Mouse (Mus musculus) ES-E14 (cell line): ENCODE results near the gene Prrc2b. TPM values are rescaled to one million over a fixed set of nuclear protein-coding genes. Genes with fewer than 3 reads are reported as not detected.

Source experiments
- DNase-seq: peaks from one replicate; pipeline ENCODE4 v3.0.0-alpha.2; 2013; ENCODE audit warnings: low read depth, low spot score
- H3K27ac ChIP-seq: 2 replicates; pipeline ENCODE4 v1.5.1; 2012; ENCODE audit warnings: low read depth, mild to moderate bottlenecking, low read length, moderate library complexity, mixed read lengths; ENCODE audit not compliant: poor library complexity, insufficient read depth, severe bottlenecking
- H3K36me3 ChIP-seq: 2 replicates; pipeline ENCODE4 v1.6.1; 2012; ENCODE audit warnings: mild to moderate bottlenecking, low read length, moderate library complexity, mixed read lengths; ENCODE audit not compliant: control insufficient read depth, poor library complexity, insufficient read depth, severe bottlenecking
- H3K4me1 ChIP-seq, 2 experiments: fragments of 150-350 bp in 1 of 2; sonication (generic) in 1 of 2; 2 replicates each; pipeline ENCODE4 v1.6.1; 2012; ENCODE audit warnings: low read length in 2 of 2, mild to moderate bottlenecking in 1 of 2, mixed read lengths in 1 of 2; ENCODE audit not compliant: control insufficient read depth in 2 of 2, insufficient read depth in 2 of 2, poor library complexity in 1 of 2
- H3K4me3 ChIP-seq, 2 experiments: fragments of 150-350 bp in 1 of 2; sonication (generic) in 1 of 2; 2 replicates each; pipeline ENCODE4 v1.5.1; 2012; ENCODE audit warnings: low read length in 2 of 2, low read depth in 1 of 2, mild to moderate bottlenecking in 1 of 2, mixed read lengths in 1 of 2; ENCODE audit not compliant: insufficient read depth in 1 of 2, poor library complexity in 1 of 2, severe bottlenecking in 1 of 2
- H3K9ac ChIP-seq: 2 replicates; pipeline ENCODE4 v1.6.1; 2012; ENCODE audit warnings: low read depth, mild to moderate bottlenecking, low read length, mixed read lengths; ENCODE audit not compliant: poor library complexity, insufficient read depth, severe bottlenecking
- H3K9me3 ChIP-seq: fragments of 150-350 bp; sonication (generic); 2 replicates; pipeline ENCODE4 v1.6.1; 2012; ENCODE audit warnings: low read depth, mild to moderate bottlenecking, low read length; ENCODE audit not compliant: control insufficient read depth, insufficient read depth
- CHD2 ChIP-seq: IDR thresholded peaks from 2 replicates; pipeline ENCODE4 v1.6.1; 2014; ENCODE audit warnings: mild to moderate bottlenecking, low read depth, low read length, inconsistent platforms
- HCFC1 ChIP-seq: IDR thresholded peaks from 2 replicates; pipeline ENCODE4 v1.6.1; 2012; ENCODE audit warnings: low read length, inconsistent platforms, borderline replicate concordance; ENCODE audit not compliant: insufficient read depth
- MAFK ChIP-seq: IDR thresholded peaks from 2 replicates; pipeline ENCODE4 v1.6.1; 2014; ENCODE audit warnings: mild to moderate bottlenecking, low read depth, low read length, inconsistent platforms; ENCODE audit not compliant: insufficient read depth
- ZC3H11A ChIP-seq: IDR thresholded peaks from 2 replicates; pipeline ENCODE4 v1.6.1; 2012; ENCODE audit warnings: low read depth, mild to moderate bottlenecking, inconsistent platforms, low read length, borderline replicate concordance
- ZNF384 ChIP-seq: IDR thresholded peaks from 2 replicates; pipeline ENCODE4 v1.6.1; 2012; ENCODE audit warnings: low read depth, low read length, inconsistent platforms
- in situ Hi-C, 2 experiments: fragments of 600-800 bp; cut with MboI; formaldehyde crosslinking; loops; one replicate each; pipeline ENCODE4 v1.15.1; 2025; ENCODE audit warnings: low sequenced_read_pairs in 2 of 2, inconsistent platforms in 1 of 2; ENCODE audit not compliant: unreplicated experiment in 2 of 2
- total RNA-seq: library from RNA; depleted of rRNA; stranded (reverse); fragments of 300-350 nt; gene quantifications from 2 replicates; pipeline ENCODE4 v1.2.3, GENCODE M21; 2012

The Prrc2b gene
- total RNA-seq, 1 experiment: 75.1 TPM

DNA sequence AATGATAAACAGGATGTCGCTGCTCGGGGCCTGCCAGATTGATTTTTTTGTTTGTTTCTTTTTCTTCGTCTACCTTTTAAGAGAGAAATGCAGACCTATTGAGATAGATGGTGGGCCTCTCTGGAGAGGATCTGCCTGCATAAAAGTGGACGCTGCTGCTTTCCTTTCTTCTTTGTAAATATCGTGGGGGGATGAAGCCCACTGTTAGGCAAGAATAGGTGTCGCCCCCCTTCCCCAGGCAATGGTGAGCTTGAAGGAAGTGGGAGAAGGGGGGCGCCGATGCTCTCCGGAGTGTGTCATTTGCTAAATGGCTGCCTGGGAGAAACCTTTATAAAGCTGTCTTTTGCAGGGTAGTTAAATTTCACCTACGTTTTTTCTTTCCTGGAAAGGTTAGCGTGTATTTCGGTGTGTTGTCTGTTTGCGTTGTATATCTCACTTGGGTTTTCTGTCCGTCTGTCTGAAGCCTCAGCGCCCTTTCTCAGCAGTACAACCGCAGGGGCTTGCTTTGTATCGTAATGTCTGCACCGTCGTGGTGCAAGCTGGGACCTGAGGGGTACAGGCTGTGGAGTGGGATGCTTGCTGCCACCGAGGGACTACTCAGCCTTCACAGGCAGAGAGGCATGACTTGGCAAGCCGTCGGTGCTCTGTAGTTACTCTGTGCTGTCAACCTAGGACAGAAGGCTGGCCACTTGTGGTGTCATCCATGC is 931 bp downstream of the Prrc2b start:
- Histone ChIP-seq H3K4me1 (peaks cover 6 to 33% of the 10 kb centered on the region in 2 experiments), H3K9me3 (no peaks in the 10 kb centered on the region), H3K9ac (peak overlapping the region; percentile 94), H3K4me3 (peak overlapping the region; percentile 68 to 93), H3K27ac (peak overlapping the region; percentile 73), H3K36me3 (no peaks in the 10 kb centered on the region)
- no peak for DNase-seq
- TF ChIP-seq CHD2 (no peak), ZC3H11A (no peak), MAFK (no peak), ZNF384 (no peak), HCFC1 (no peak)
- in situ Hi-C loops: no loop called here

DNA sequence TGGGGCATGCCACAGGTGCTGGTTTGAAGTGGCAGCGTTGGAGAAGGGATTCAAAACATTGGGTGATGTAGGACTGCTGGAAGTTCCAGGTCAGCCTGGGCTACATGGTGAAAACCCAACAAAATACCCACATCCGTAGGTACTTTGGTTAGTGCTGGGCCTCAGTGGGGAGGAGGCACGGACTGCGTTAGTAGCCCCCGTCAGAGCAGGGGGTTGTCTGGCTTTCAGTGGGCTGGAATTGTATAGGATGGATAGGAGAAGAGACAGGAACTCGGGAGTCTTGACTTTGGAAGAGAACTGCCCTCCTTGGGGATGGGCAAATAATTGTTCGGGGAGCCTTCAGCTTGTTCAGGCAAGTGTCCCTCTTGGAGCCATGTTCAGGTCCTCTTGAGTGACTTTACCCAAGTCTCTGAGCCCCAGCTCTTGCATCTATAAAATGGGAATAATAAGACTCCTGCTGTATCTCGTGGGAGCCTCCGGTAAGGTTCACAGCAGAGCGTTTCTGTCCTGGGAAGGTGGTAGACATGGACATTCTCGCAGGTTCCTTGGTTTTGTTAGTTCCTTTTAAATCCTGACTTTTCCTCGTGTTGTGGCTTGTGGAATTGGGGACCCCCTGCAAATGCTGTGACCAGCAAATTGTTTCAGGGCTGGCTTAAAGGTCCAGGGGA is 1.6 kb downstream of the Prrc2b start:
- peak overlapping the region; percentile 26; the same call in 1 of the 2 replicates for H3K27ac ChIP-seq
- TF ChIP-seq HCFC1: no peak
- TF ChIP-seq ZNF384: no peak

DNA sequence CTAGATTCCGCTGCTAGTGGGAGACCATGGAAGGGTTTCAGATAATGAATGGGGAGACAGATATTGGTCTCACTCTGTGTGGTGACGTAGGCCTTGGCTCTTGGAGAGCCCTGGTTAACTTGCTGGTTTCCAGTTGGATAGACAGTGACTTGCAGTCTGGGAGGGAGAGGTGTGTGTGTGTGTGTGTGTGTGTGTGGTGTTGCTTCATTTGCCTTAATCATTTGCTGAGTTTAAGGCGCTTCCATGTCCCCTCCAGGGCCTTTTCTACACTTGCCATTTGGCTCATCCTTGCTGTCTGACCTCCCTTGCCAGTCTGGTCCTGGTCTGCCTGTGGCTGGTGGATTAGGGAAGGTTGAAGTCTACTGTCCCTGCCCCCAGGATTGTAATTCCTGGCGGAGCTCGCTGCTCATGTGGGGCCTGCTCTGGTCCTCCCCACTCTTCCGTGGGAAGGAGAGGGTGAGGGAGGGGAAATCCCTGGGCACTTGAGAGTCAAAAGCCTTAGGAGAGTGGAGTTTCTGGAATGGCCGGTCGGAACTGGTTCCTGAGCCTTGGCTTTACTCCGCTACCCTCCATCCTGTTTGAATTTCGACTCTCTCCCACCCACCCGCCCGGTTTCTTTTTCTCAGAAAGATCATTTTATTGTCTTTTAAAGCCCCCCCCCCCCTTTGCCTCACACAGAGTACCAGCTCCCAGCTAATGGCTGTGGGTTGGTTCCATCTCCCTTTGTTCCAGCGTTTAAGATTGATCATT is 2.3 kb downstream of the Prrc2b start:
- in situ Hi-C loops: no loop called here

More for the DNA sequence above, 1.6 kb downstream of the Prrc2b start:
- no peak for DNase-seq
- Histone ChIP-seq H3K4me1 (peaks cover 8 to 34% of the 10 kb centered on the region in 2 experiments), H3K36me3 (no peaks in the 10 kb centered on the region), H3K9ac (peak overlapping the region; percentile 94), H3K4me3 (peak overlapping the region; percentile 68 to 93), H3K9me3 (no peaks in the 10 kb centered on the region)
- in situ Hi-C loops: no loop called here

DNA sequence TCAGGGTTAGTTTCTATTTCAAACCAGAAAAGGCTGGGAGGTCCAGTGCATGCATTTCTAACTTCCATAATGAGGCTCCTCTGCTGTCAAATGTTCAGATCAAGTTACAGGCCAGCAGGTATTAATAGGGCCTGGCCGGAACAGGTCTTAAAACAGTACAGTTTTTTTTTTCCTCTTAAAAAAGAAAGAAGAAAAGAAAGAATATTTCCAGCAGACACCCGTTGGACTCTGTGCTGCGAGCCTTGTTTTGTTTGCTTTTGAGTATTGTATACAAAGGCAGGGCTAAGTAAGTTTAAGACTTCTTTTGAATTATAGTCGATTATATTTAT is 2.9 kb downstream of the Prrc2b start:
- in situ Hi-C loops: no loop called here
- no peak for DNase-seq
- Histone ChIP-seq H3K9me3 (no peaks in the 10 kb centered on the region), H3K4me3 (peak overlapping the region in 1 of 2 experiments; percentile 16; a peak in 2 of 4 replicates), H3K27ac (peak overlapping the region; percentile 35; the same call in 1 of the 2 replicates), H3K4me1 (peaks cover 11 to 34% of the 10 kb centered on the region in 2 experiments), H3K36me3 (no peaks in the 10 kb centered on the region), H3K9ac (no peak overlapping the region)
- TF ChIP-seq CHD2 (no peak), HCFC1 (no peak), ZNF384 (no peak), MAFK (no peak), ZC3H11A (no peak)

More for the DNA sequence above, 2.3 kb downstream of the Prrc2b start:
- DNase-seq: no peak
- H3K36me3 ChIP-seq: no peaks in the 10 kb centered on the region
- peaks cover 11 to 33% of the 10 kb centered on the region in 2 experiments for H3K4me1 ChIP-seq
- TF ChIP-seq ZNF384: no peak
- H3K9me3 ChIP-seq: no peaks in the 10 kb centered on the region
- H3K9ac ChIP-seq: peak overlapping the region; percentile 60
- peak overlapping the region; percentile 68 to 93 for H3K4me3 ChIP-seq
- H3K27ac ChIP-seq: peak overlapping the region; percentile 66
